ENCODE assay signal across 8 mouse cellular contexts in genomic region chr8:122284203-122284658, GRCm38 (mm10). TPM values are rescaled to one million over a fixed set of nuclear protein-coding genes. Genes with fewer than 3 reads are reported as not detected.
DNase-seq lines count a peak whose midpoint lies in the region; ATAC-seq and TF ChIP-seq lines count a peak whose summit lies in the region.

No protein-coding gene starts in this region.

- TF ChIP-seq POLR2A in heart, adult 2 months (IDR thresholded peaks at IDR 0.05; ENCODE audit: insufficient read depth, low read depth, low read length) = no peak
- no peak for TF ChIP-seq POLR2A in cerebellum, adult 2 months (IDR thresholded peaks at IDR 0.05; ENCODE audit: borderline replicate concordance, insufficient read depth, low read length)

- H3K27ac ChIP-seq in heart, adult 2 months = peak overlapping the region; percentile 91
- H3K27ac ChIP-seq in cerebellum, adult 2 months (ENCODE audit: insufficient read depth, low read length) = no peak overlapping the region
- peak overlapping the region; percentile 95 for H3K27ac ChIP-seq in heart, embryonic 10.5 days
- H3K27ac ChIP-seq in kidney, embryonic 15.5 days = peak overlapping the region; percentile 90
- H3K27ac ChIP-seq in liver, embryonic 15.5 days (replicated peaks) = peak overlapping the region; percentile 95
- H3K27ac ChIP-seq in neural tube, embryonic 14.5 days (ENCODE audit: low read depth, low read length) = peak overlapping the region; percentile 44; the same call in 1 of the 2 replicates

- 0 out of 2 replicates have a peak, but pooled peaks cover 3% of the 10 kb centered on the region for H3K79me2 ChIP-seq in heart, adult 2 months (replicated peaks; ENCODE audit: control insufficient read depth, insufficient read depth, low read length)

- peaks cover 11% of the 10 kb centered on the region for H3K4me1 ChIP-seq in heart, adult 2 months (ENCODE audit: control insufficient read depth, insufficient read depth, low read length)
- peaks cover 38% of the 10 kb centered on the region for H3K4me1 ChIP-seq in cerebellum, adult 2 months (ENCODE audit: control insufficient read depth, insufficient read depth, low read length)
- peaks cover 80% of the 10 kb centered on the region for H3K4me1 ChIP-seq in heart, embryonic 10.5 days
- H3K4me1 ChIP-seq in kidney, embryonic 15.5 days = peaks cover 72% of the 10 kb centered on the region
- peaks cover 78% of the 10 kb centered on the region for H3K4me1 ChIP-seq in liver, embryonic 15.5 days (replicated peaks)
- H3K4me1 ChIP-seq in neural tube, embryonic 14.5 days (ENCODE audit: control insufficient read depth, insufficient read depth, low read length) = peaks cover 24% of the 10 kb centered on the region

- TF ChIP-seq EP300 in heart, adult 2 months (IDR thresholded peaks at IDR 0.05; ENCODE audit: insufficient read depth, low read depth, low read length) = no peak

- 0 out of 2 replicates have a peak, but pooled peaks have one; percentile 20 for TF ChIP-seq CTCF in heart, adult 2 months (IDR thresholded peaks at IDR 0.05)
- 0 out of 2 replicates have a peak, but pooled peaks have one; percentile 2 for TF ChIP-seq CTCF in cerebellum, adult 2 months (IDR thresholded peaks at IDR 0.05; ENCODE audit: borderline replicate concordance, insufficient read depth, low read depth, low read length)

- H3K4me3 ChIP-seq in heart, adult 2 months = peak overlapping the region; percentile 48
- peak overlapping the region; percentile 62 for H3K4me3 ChIP-seq in cerebellum, adult 2 months (replicated peaks; ENCODE audit: insufficient read depth, low read depth, low read length)
- H3K4me3 ChIP-seq in heart, embryonic 10.5 days = peak overlapping the region; percentile 95
- H3K4me3 ChIP-seq in kidney, embryonic 15.5 days (replicated peaks) = peak overlapping the region; percentile 84
- peak overlapping the region; percentile 100 for H3K4me3 ChIP-seq in liver, embryonic 15.5 days (replicated peaks)
- H3K4me3 ChIP-seq in neural tube, embryonic 14.5 days (ENCODE audit: low read depth, low read length) = peak overlapping the region; percentile 56

- peak overlapping the region; percentile 70 for H3K9ac ChIP-seq in heart, adult 2 months (ENCODE audit: low read depth, low read length)
- H3K9ac ChIP-seq in kidney, embryonic 15.5 days = peak overlapping the region; percentile 67
- H3K9ac ChIP-seq in liver, embryonic 15.5 days = peak overlapping the region; percentile 99
- peak overlapping the region; percentile 51 for H3K9ac ChIP-seq in neural tube, embryonic 14.5 days (replicated peaks; ENCODE audit: low read depth, low read length)

- intact Hi-C loops in heart, adult 2 months (cut with DNase I) = loop anchor here (2.0 to 5.0 kb wide), 2 partner anchors 33 to 158 kb away; partner anchors contain the start of gene Mvd

- no peaks in the 10 kb centered on the region for H3K27me3 ChIP-seq in heart, adult 2 months (ENCODE audit: control insufficient read depth, insufficient read depth, low read length)
- no peaks in the 10 kb centered on the region for H3K27me3 ChIP-seq in cerebellum, adult 2 months (ENCODE audit: control insufficient read depth, insufficient read depth, low read length)
- H3K27me3 ChIP-seq in heart, embryonic 10.5 days (ENCODE audit: insufficient read depth, poor library complexity, severe bottlenecking) = 0 out of 2 replicates have a peak, but pooled peaks cover 11% of the 10 kb centered on the region
- H3K27me3 ChIP-seq in kidney, embryonic 15.5 days = peaks cover 24% of the 10 kb centered on the region
- H3K27me3 ChIP-seq in liver, embryonic 15.5 days = no peaks in the 10 kb centered on the region
- H3K27me3 ChIP-seq in neural tube, embryonic 14.5 days (ENCODE audit: control insufficient read depth, insufficient read depth, low read length) = peaks cover 13% of the 10 kb centered on the region

- H3K4me2 ChIP-seq in kidney, embryonic 15.5 days = peak overlapping the region; percentile 97
- H3K4me2 ChIP-seq in liver, embryonic 15.5 days = peak overlapping the region; percentile 96
- peak overlapping the region; percentile 98 for H3K4me2 ChIP-seq in neural tube, embryonic 14.5 days (ENCODE audit: low read depth, low read length)

- H3K36me3 ChIP-seq in heart, adult 2 months (ENCODE audit: control insufficient read depth, insufficient read depth, low read length) = no peaks in the 10 kb centered on the region
- H3K36me3 ChIP-seq in heart, embryonic 10.5 days = peaks cover 9% of the 10 kb centered on the region
- no peaks in the 10 kb centered on the region for H3K36me3 ChIP-seq in kidney, embryonic 15.5 days
- peaks cover 27% of the 10 kb centered on the region for H3K36me3 ChIP-seq in liver, embryonic 15.5 days (replicated peaks)
- no peaks in the 10 kb centered on the region for H3K36me3 ChIP-seq in neural tube, embryonic 14.5 days (ENCODE audit: control insufficient read depth, insufficient read depth, low read length)

- WGBS in heart, adult 2 months = 29% methylated on average over 33 of the region's 33 CpGs
- WGBS in cerebellum, adult 2 months = 12% methylated on average over 33 of the region's 33 CpGs
- WGBS in heart, embryonic 10.5 days = under 1% methylated on average over 33 of the region's 33 CpGs
- WGBS in kidney, embryonic 15.5 days = under 1% methylated on average over 33 of the region's 33 CpGs
- under 1% methylated on average over 33 of the region's 33 CpGs for WGBS in liver, embryonic 15.5 days (ENCODE audit: insufficient replicate concordance)
- under 1% methylated on average over 33 of the region's 33 CpGs for WGBS in neural tube, embryonic 14.5 days

- ATAC-seq in kidney, embryonic 15.5 days (replicated peaks; ENCODE audit: low FRiP score) = no peak
- no peak for ATAC-seq in liver, embryonic 15.5 days (ENCODE audit: insufficient read depth)
- no peak for ATAC-seq in neural tube, embryonic 14.5 days (ENCODE audit: low read depth)

- H3K9me3 ChIP-seq in heart, embryonic 10.5 days = no peaks in the 10 kb centered on the region
- H3K9me3 ChIP-seq in kidney, embryonic 15.5 days (replicated peaks) = no peaks in the 10 kb centered on the region
- H3K9me3 ChIP-seq in liver, embryonic 15.5 days (replicated peaks) = no peaks in the 10 kb centered on the region
- H3K9me3 ChIP-seq in neural tube, embryonic 14.5 days (ENCODE audit: control insufficient read depth, low read length) = no peaks in the 10 kb centered on the region

- peak; percentile 63 to 66 for DNase-seq in heart, adult 2 months
- no peak for DNase-seq in heart, adult 8-10 months (ENCODE audit: low spot score)
- peak in 1 of 2 experiments; percentile 53 for DNase-seq in cerebellum, adult 2 months
- no peak for DNase-seq in heart, embryonic 10.5 days (ENCODE audit: low spot score)
- peak; percentile 60 for DNase-seq in yolk sac, embryonic 10.5 days (ENCODE audit: low spot score)

RNA-seq across cellular contexts. Expression of gene Zfpm1, which starts 2.3 kb away (rescaled TPM):
- 10 to 100 TPM; 21.2 to 24.6 TPM for total RNA-seq in heart, adult 2 months (2021)
- 20.0 and 20.9 TPM in 2 replicates for polyA plus RNA-seq in heart, adult 2 months (2012; rRNA removed)
- 10 to 100 TPM; 18.1 to 23.2 (median 21.3) TPM for total RNA-seq in heart, adult 8-10 months (2022)
- 19.6 and 20.1 TPM in 2 replicates for polyA plus RNA-seq in cerebellum, adult 2 months (2012; rRNA removed)
- polyA plus RNA-seq in heart, embryonic 10.5 days (2016; fragmentation: Nextera tagmentation; extraction: Ambion mirVana) = 5.7 and 12.8 TPM in 2 replicates
- polyA plus RNA-seq in kidney, embryonic 15.5 days (2015; fragmentation: Nextera tagmentation; extraction: Ambion mirVana) = 2.2 and 2.4 TPM in 2 replicates
- 12.0 and 14.9 TPM in 2 replicates for polyA plus RNA-seq in liver, embryonic 15.5 days (2015; fragmentation: Nextera tagmentation; extraction: Ambion mirVana)
- polyA plus RNA-seq in neural tube, embryonic 14.5 days (2014; fragmentation: Nextera tagmentation; extraction: Ambion mirVana) = 1.2 and 1.4 TPM in 2 replicates

Comparison
In these comparisons a context has a peak if more than half of its experiments do, and no peak if none do; other contexts are left out.
1. DNase-seq: peak in heart, adult 2 months (2 of 2) and yolk sac, embryonic 10.5 days (single experiment); none in heart, adult 8-10 months (single experiment) and heart, embryonic 10.5 days (single experiment).
2. H3K4me3 ChIP-seq: peak in every context shown above with its lines; median percentile 100 in liver, embryonic 15.5 days; 95 in heart, embryonic 10.5 days; 84 in kidney, embryonic 15.5 days; 62 in cerebellum, adult 2 months; 56 in neural tube, embryonic 14.5 days; 48 in heart, adult 2 months.
3. Peak in every context shown above with its lines, with median percentiles within 50 percentile points of each other: H3K9ac ChIP-seq and H3K4me2 ChIP-seq.